Mouse (Mus musculus): Measurements from ENCODE around the gene Lcn11. TPM values are rescaled to one million over a fixed set of nuclear protein-coding genes. Genes with fewer than 3 reads are reported as not detected.

Gene Lcn11
- polyA plus RNA-seq (2012; rRNA removed) = not detected in 2 replicates

DNA sequence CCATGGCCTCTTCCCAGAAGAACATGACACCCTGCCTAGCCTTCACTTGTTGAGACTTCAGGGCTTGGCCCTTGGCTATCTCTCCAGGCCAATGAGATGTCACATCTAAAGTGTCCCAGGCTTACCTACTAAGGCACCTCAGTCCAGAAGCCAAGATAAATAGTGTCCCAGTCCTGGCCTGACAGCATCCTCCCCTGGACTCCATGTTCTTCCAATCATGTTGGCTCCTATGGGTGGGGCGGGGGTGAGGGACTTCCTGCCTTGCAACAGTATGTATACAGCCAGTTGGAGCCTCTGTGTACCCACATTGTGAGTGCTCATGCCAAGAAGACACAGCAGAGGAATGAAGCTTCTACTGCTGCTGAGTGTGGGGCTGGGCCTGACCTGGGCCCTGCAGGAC, at the start of gene Lcn11:
Lcn11 (plus strand) TSS at position 301 of the 400 bp plus-strand sequence.

DNA sequence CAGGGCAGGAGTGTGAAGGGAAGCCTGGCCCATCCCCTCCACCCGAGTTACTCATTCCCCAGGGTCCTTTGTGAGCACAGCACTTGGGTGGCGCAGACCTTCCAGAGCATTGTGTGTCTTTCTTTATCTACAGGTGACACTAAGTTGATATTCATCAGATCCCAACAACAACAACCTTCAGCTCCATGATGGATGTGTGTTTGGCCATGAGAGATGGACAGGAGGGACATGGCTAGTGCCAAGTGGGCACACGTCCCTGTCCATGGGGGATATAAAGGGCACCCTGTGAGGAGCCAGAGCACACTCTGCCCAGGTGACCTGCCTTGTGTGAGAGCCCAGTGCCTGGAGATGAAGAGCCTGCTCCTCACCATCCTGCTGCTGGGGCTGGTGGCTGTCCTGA, 40.1 kb upstream of the Lcn11 start, which contains the start of gene Obp2b:
Obp2b (plus strand) TSS at position 301 of the 400 bp plus-strand sequence.

DNA sequence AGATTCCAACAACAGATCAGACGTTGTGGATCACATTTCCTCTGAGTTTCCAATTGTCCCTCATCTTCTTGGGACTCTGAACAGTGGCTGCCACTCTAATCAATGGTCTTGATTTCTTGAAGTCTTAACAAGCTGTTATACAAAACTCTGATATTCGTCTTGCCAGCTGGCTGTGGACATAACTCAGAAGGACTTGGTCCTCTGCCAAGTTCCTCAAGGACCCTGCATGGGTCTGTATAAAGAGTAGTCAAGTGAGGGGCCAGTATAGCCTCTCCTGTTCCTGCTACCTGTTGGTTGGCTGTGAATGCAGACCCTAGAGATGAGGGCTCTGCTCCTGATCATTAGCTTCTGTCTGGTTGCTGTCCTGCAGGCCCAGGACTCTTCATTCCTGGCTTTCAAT, 11.5 kb upstream of the Lcn11 start, which contains the start of gene Lcn3:
Lcn3 (plus strand) TSS at position 301 of the 400 bp plus-strand sequence.

DNA sequence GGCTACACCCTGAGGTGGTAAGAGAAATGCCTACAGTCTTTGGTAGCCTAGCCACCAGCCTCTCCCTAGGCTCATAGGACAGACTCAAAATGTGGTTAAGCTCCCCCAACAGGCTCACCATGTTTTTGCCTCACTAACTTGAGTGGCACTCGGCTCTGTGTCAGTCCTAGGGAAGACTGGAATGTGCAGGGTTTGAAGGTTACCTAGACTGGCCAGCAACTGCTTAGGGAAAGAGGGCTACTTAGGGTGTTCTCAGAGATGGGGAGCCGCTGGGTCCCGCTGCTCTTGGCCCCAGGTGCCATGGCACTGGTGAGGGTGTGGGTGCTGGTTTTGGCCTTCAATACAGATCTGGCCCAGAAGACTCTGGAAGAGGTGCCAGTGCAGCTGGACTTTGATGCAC, 5.1 kb downstream of the Lcn11 start, which contains the start of gene Gm13539:
Gm13539 (plus strand) TSS at position 301 of the 400 bp plus-strand sequence.

DNA sequence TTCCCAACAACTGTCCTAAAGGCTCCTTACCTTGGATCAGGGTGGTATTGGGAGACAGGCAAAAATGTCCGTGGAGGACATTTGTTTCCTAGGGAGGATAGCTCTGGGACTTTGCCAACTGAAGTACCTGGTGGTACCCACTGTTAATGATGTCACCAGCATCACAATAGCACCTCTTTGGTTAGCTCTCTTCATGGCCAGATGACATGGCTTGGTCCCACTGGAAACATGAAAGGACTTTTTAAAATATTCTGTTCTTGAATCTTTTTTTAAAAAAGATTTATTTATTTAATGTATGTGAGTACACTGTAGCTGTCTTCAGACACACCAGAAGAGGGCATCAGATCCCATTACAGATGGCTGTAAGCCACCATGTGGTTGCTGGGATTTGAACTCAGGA, 38.9 kb downstream of the Lcn11 start, which contains the start of gene Glt6d1:
Glt6d1 (minus strand) TSS at position 101 of the 400 bp plus-strand sequence.

DNA sequence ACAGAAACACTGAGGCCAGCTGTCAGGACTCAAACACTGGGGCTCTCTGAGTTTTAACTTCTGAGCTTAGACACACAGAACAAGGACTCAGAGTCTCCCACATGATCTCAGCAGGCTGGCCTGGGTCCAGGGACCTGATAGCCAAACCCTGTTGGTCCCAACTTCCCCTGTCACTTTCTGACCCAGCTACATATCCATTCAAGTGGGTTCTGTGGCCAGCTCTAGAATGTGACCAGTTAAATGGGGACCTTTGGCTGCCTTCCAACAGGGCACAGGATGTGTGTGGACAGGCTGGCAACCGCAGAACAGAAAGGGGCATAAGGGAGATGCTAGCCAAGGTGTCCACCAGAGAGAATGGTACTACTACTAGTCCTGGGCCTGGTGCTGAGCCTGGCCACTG, 46.0 kb downstream of the Lcn11 start, which contains the start of gene Lcn9:
Lcn9 (plus strand) TSS at position 348 of the 400 bp plus-strand sequence.

Other genes starting within 250 kb of the Lcn11 start
- 5.6 and 6.2 TPM in 2 replicates for gene Traf2, start 230.1 kb upstream of the Lcn11 start, polyA plus RNA-seq (2012; rRNA removed)
- 53.7 and 66.4 TPM in 2 replicates for gene Edf1, start 219.2 kb upstream of the Lcn11 start, polyA plus RNA-seq (2012; rRNA removed)
- 0.94 and 1.5 TPM in 2 replicates for gene Mamdc4, start 202.2 kb upstream of the Lcn11 start, polyA plus RNA-seq (2012; rRNA removed)
- 15.1 and 16.4 TPM in 2 replicates for gene Phpt1, start 201.8 kb upstream of the Lcn11 start, polyA plus RNA-seq (2012; rRNA removed)
- gene Ajm1, start 195.3 kb upstream of the Lcn11 start, polyA plus RNA-seq (2012; rRNA removed) = 3.4 and 4.3 TPM in 2 replicates
- 34.2 and 35.2 TPM in 2 replicates for gene Rabl6, start 168.5 kb upstream of the Lcn11 start, polyA plus RNA-seq (2012; rRNA removed)
- not detected in 2 replicates for gene Ccdc183, start 159.3 kb upstream of the Lcn11 start, polyA plus RNA-seq (2012; rRNA removed)
- 11.7 and 12.7 TPM in 2 replicates for gene Tmem141, start 155.0 kb upstream of the Lcn11 start, polyA plus RNA-seq (2012; rRNA removed)
- gene Fcna, start 149.0 kb upstream of the Lcn11 start, polyA plus RNA-seq (2012; rRNA removed) = 2.1 and 3.0 TPM in 2 replicates
- 2.0 TPM in 1 of 2 replicates, not detected in the other for gene Lcn8, start 123.9 kb upstream of the Lcn11 start, polyA plus RNA-seq (2012; rRNA removed)
- gene Lcn5, start 119.1 kb upstream of the Lcn11 start, polyA plus RNA-seq (2012; rRNA removed) = 2.0 TPM in 1 of 2 replicates, not detected in the other
- 0.17 TPM in 1 of 2 replicates, not detected in the other for gene Lcn6, start 100.2 kb upstream of the Lcn11 start, polyA plus RNA-seq (2012; rRNA removed)
- 0.40 TPM in 1 of 2 replicates, not detected in the other for gene Lcn10, start 94.3 kb upstream of the Lcn11 start, polyA plus RNA-seq (2012; rRNA removed)
- gene Obp2a, start 77.0 kb upstream of the Lcn11 start, polyA plus RNA-seq (2012; rRNA removed) = 0.59 and 2.0 TPM in 2 replicates
- gene Bmyc, start 70.3 kb upstream of the Lcn11 start, polyA plus RNA-seq (2012; rRNA removed) = 31.9 and 46.7 TPM in 2 replicates
- not detected in 2 replicates for gene Obp2b, start 40.0 kb upstream of the Lcn11 start, polyA plus RNA-seq (2012; rRNA removed)
- gene Lcn3, start 11.4 kb upstream of the Lcn11 start, polyA plus RNA-seq (2012; rRNA removed) = not detected in 2 replicates
- not detected in 2 replicates for gene Gm13539, start 5.2 kb downstream of the Lcn11 start, polyA plus RNA-seq (2012; rRNA removed)
- not detected in 2 replicates for gene Glt6d1, start 38.8 kb downstream of the Lcn11 start, polyA plus RNA-seq (2012; rRNA removed)
- 0.91 TPM in 1 of 2 replicates, not detected in the other for gene Lcn9, start 46.1 kb downstream of the Lcn11 start, polyA plus RNA-seq (2012; rRNA removed)
- gene Sohlh1, start 70.2 kb downstream of the Lcn11 start, polyA plus RNA-seq (2012; rRNA removed) = not detected in 2 replicates
- gene Kcnt1, start 86.7 kb downstream of the Lcn11 start, polyA plus RNA-seq (2012; rRNA removed) = 0.45 and 0.58 TPM in 2 replicates
- gene Camsap1, start 206.3 kb downstream of the Lcn11 start, polyA plus RNA-seq (2012; rRNA removed) = 1.1 and 1.3 TPM in 2 replicates
- 26.6 and 29.2 TPM in 2 replicates for gene Ubac1, start 244.7 kb downstream of the Lcn11 start, polyA plus RNA-seq (2012; rRNA removed)

All from stomach, adult 2 months (tissue).